Mouse (Mus musculus) neural tube, embryonic 12.5 days (tissue): ENCODE data around the gene Rhebl1. TPM values are rescaled to one million over a fixed set of nuclear protein-coding genes. Genes with fewer than 3 reads are reported as not detected.

Source experiments
- ATAC-seq: fragments of 200-750 bp; cut with Nextera tagmentation; 2 replicates; pipeline ENCODE4 v1.8.0; 2017; ENCODE audit warnings: low read depth, mild to moderate bottlenecking, moderate TSS enrichment, moderate library complexity; ENCODE audit not compliant: low FRiP score
- H3K27ac ChIP-seq: fragments of 300-500 bp; sonication (generic); 2 replicates; pipeline ENCODE4 v1.5.1; 2016
- H3K27me3 ChIP-seq: fragments of 300-500 bp; sonication (generic); replicated peaks from 2 replicates; pipeline ENCODE4 v1.6.1; 2016; ENCODE audit warnings: mild to moderate bottlenecking
- H3K36me3 ChIP-seq: fragments of 300-500 bp; sonication (generic); 2 replicates; pipeline ENCODE4 v1.6.1; 2016; ENCODE audit warnings: mild to moderate bottlenecking
- H3K4me1 ChIP-seq: fragments of 300-500 bp; sonication (generic); 2 replicates; pipeline ENCODE4 v1.6.1; 2016
- H3K4me2 ChIP-seq: fragments of 300-500 bp; sonication (generic); replicated peaks from 2 replicates; pipeline ENCODE4 v1.6.1; 2016; ENCODE audit warnings: mild to moderate bottlenecking
- H3K4me3 ChIP-seq: fragments of 300-500 bp; sonication (generic); 2 replicates; pipeline ENCODE4 v1.5.1; 2016
- H3K9ac ChIP-seq: fragments of 300-500 bp; sonication (generic); 2 replicates; pipeline ENCODE4 v1.6.1; 2016; ENCODE audit warnings: mild to moderate bottlenecking
- H3K9me3 ChIP-seq: fragments of 300-500 bp; sonication (generic); 2 replicates; pipeline ENCODE4 v1.6.1; 2016; ENCODE audit warnings: mild to moderate bottlenecking
- WGBS: fragments of 180-500 bp; shearing (Covaris S2); methylation state at CpG from one replicate; pipeline ENCODE4 v1.1.7; 2016; 5-methylcytosine and 5-hydroxymethylcytosine counted together
- polyA plus RNA-seq: library from polyadenylated mRNA; unstranded; fragments of >200 nt; fragmentation: Nextera tagmentation; extraction: Ambion mirVana; gene quantifications from 2 replicates; pipeline ENCODE4 v1.2.1, GENCODE M21; 2016

The Rhebl1 gene
- polyA plus RNA-seq, 1 experiment from 2014 or later = 27.8 TPM

DNA sequence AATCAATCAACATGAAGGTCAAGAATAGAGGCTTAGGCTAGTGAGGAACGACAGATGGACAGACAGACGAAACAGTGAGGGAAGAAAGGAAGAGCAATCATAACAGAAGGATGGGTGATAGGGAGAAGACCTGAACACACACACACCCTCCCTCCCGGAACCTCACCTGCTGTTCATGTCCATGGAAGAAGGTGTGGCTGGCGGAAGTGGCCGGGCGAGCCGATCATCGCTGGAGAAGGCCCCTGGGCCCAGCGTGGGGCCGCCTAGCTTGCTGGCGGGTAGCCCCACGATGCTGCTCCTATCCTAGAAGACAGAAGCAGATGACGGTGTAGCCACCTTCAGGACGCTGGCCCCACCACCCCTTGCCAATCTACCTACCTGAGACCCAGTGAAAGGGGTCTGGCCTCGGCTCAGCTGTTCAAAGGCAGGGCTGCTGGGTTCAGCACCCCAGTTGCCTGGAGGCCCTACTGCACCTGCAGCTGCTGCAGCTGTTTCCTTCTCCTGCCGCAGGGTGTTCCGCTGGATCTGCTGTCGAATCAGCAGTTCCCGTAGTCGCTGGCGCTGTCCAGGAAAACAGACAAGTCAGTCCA lies 43.0 kb downstream of the Rhebl1 start:
- H3K4me2 ChIP-seq = no peak overlapping the region
- 94% methylated on average over 21 of the region's 21 CpGs for WGBS
- no peak for ATAC-seq

DNA sequence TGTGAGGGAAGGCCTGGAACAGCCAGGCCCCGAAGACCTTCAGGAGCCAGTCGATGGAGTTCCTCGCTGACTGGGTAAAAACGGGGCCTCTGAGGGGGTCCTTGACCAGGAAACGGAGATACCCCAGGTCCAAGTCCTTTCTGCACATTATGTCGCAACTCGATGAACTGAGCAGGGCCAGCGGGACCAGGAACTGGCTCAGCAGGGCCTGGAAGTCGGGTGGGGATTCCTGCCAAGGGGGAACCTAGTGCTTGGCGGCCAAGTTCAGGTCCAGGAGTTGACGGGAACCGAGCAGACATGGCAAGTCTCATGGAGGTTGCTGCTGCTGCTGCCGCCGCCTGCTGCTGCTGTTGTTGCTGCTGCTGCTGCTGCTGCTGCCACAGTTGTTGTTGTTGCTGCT lies 43.7 kb downstream of the Rhebl1 start:
- ATAC-seq = no peak
- Histone ChIP-seq H3K4me3 (no peak overlapping the region), H3K9ac (no peak overlapping the region), H3K27me3 (no peaks in the 10 kb centered on the region), H3K4me1 (no peaks in the 10 kb centered on the region), H3K27ac (no peak overlapping the region), H3K9me3 (no peaks in the 10 kb centered on the region), H3K4me2 (no peak overlapping the region), H3K36me3 (peaks cover 99% of the 10 kb centered on the region)
- WGBS = 93% methylated on average over 14 of the region's 14 CpGs

More for the DNA sequence above, 43.0 kb downstream of the Rhebl1 start:
- Histone ChIP-seq H3K4me3 (no peak overlapping the region), H3K9me3 (no peaks in the 10 kb centered on the region), H3K9ac (no peak overlapping the region), H3K36me3 (peaks cover 99% of the 10 kb centered on the region), H3K27ac (no peak overlapping the region), H3K27me3 (no peaks in the 10 kb centered on the region), H3K4me1 (no peaks in the 10 kb centered on the region)

DNA sequence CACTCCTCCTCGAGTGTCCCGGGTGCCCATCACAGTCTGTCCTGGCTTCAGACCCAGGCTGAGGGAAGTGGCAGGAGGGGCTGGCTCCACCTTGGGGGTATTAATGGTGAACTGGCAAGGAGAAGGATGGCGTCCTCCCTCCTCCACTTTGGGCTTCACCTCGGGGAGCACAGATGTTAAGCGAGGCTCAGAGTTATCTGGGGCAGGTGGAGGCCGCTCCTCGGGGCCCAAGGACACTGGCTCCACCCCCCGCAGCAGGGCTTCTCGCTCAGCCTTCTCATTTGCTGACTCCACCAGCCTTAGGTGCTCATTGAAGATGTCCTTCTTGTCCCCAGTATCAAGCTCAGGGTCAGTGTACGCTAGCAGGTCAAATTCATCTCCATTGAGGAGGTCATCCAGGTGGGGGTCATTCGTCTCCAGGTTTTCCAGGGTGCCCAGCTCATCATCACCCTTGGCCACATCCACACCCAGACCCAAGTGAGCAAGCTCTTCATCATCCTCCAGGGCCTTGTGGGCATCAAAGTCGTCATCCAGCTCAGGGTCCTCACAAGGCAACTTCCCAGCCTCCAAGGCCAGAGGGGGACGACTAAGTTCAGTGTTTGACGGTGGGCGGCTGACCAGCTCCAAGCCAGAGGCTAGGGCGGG lies 44.3 kb downstream of the Rhebl1 start:
- Histone ChIP-seq H3K9me3 (no peaks in the 10 kb centered on the region), H3K4me2 (no peak overlapping the region), H3K4me1 (no peaks in the 10 kb centered on the region), H3K27ac (no peak overlapping the region), H3K4me3 (no peak overlapping the region), H3K36me3 (peaks cover 99% of the 10 kb centered on the region), H3K27me3 (no peaks in the 10 kb centered on the region), H3K9ac (no peak overlapping the region)
- no peak for ATAC-seq
- 88% methylated on average over 16 of the region's 16 CpGs for WGBS

DNA sequence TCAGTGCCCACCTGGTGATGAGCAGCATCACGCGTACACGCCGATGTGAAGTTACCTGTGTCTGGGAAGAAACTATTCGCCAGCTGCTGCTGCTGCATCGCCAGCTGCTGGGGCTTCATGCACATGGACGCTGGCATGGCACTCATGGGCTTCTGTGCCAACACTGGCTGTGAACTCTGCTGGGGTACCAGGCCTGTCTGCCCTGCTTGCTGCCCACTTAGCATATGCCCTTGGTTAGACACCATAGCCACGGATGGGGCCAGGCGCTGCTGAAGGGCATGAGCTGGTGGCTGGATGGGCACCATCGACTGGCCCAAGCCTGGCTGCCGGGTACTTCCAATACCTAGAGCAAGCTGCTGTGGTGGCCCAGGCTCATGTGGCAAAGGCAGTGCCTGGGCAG lies 45.2 kb downstream of the Rhebl1 start:
- Histone ChIP-seq H3K9ac (no peak overlapping the region), H3K36me3 (peaks cover 99% of the 10 kb centered on the region), H3K4me3 (no peak overlapping the region), H3K4me1 (no peaks in the 10 kb centered on the region), H3K27me3 (no peaks in the 10 kb centered on the region), H3K27ac (no peak overlapping the region), H3K4me2 (no peak overlapping the region), H3K9me3 (no peaks in the 10 kb centered on the region)
- ATAC-seq = no peak
- 95% methylated on average over 11 of the region's 11 CpGs for WGBS

DNA sequence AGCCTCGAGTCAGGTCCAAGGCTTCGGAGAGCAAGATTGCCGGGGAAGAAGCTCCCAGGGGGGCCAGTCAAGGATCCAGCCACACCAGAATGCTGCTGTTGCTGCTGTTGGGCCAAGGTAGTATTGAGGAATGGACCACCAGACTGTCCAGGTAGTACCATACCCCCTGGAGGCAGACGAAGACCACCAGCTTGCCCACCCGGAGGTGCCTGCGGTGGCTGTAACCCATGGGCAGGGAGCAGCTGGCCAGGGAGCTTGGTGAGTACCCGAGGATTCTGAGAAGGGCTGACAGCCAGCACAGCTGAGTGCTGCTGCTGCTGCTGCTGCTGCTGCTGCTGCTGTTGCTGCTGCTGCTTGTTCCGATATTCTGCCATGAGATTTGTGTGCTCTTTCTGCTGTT lies 48.2 kb downstream of the Rhebl1 start:
- Histone ChIP-seq H3K4me2 (no peak overlapping the region), H3K27me3 (no peaks in the 10 kb centered on the region), H3K4me3 (no peak overlapping the region), H3K27ac (no peak overlapping the region), H3K9me3 (no peaks in the 10 kb centered on the region), H3K4me1 (no peaks in the 10 kb centered on the region), H3K36me3 (peaks cover 98% of the 10 kb centered on the region), H3K9ac (no peak overlapping the region)
- no peak for ATAC-seq
- WGBS = 88% methylated on average over 8 of the region's 8 CpGs

DNA sequence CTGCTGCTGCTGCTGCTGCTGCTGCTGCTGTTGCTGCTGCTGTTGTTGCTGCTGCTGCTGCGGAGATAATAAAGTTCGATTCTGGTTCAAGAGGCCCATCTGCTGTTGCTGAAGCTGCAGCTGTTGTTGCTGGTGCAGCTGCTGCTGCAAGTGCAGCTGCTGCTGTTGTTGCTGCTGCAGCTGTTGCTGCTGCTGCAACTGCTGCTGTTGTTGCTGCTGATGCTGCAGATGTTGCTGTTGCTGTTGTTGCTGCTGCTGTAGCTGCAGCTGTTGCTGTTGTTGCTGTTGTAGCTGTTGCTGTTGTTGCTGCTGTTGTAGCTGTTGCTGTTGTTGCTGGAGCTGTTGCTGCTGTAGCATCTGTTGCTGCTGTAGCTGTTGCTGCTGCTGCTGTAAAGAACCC lies 49.2 kb downstream of the Rhebl1 start:
- H3K36me3 ChIP-seq = peaks cover 98% of the 10 kb centered on the region
- H3K4me2 ChIP-seq = no peak overlapping the region
- no peaks in the 10 kb centered on the region for H3K9me3 ChIP-seq
- H3K4me1 ChIP-seq = no peaks in the 10 kb centered on the region
- WGBS = 93% methylated on average over 2 of the region's 2 CpGs
- no peak overlapping the region for H3K27ac ChIP-seq
- no peak for ATAC-seq
- no peaks in the 10 kb centered on the region for H3K27me3 ChIP-seq
- H3K4me3 ChIP-seq = no peak overlapping the region
- no peak overlapping the region for H3K9ac ChIP-seq

DNA sequence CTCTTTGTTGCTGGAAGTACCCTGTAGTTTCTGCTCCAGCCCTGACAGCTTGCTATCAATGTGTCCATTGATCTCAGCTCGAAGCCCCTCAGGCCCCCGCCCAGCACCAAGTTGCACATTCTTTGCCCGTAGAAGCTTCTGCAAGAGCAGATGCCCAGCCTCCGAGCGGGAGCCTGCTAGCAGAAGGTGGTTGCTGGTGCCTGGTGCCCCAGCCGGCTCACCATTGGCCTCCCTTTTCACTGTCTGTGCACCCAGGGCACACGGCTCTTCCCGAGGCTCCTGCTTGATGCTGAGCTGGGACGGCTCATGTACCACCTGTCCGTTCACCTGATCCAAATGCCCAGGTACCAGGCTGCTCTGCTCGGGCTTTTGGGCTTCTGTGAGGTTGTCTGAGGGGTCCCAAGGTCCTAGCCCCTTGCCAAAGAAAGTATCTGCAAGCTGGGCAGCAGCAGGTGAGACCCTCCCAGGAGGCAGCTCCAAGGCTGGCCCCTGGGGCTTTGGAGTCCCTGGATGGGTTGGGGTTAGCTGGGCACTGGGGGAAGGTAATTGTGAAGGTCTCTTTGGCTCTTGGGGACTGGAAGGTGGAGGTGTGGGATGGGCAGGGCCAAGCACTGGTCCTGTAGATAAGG lies 50.6 kb downstream of the Rhebl1 start:
- Histone ChIP-seq H3K27ac (no peak overlapping the region), H3K27me3 (no peaks in the 10 kb centered on the region), H3K4me2 (no peak overlapping the region), H3K36me3 (peaks cover 98% of the 10 kb centered on the region), H3K9me3 (no peaks in the 10 kb centered on the region), H3K4me3 (no peak overlapping the region), H3K9ac (no peak overlapping the region), H3K4me1 (no peaks in the 10 kb centered on the region)
- WGBS = 88% methylated on average over 11 of the region's 11 CpGs
- no peak for ATAC-seq

DNA sequence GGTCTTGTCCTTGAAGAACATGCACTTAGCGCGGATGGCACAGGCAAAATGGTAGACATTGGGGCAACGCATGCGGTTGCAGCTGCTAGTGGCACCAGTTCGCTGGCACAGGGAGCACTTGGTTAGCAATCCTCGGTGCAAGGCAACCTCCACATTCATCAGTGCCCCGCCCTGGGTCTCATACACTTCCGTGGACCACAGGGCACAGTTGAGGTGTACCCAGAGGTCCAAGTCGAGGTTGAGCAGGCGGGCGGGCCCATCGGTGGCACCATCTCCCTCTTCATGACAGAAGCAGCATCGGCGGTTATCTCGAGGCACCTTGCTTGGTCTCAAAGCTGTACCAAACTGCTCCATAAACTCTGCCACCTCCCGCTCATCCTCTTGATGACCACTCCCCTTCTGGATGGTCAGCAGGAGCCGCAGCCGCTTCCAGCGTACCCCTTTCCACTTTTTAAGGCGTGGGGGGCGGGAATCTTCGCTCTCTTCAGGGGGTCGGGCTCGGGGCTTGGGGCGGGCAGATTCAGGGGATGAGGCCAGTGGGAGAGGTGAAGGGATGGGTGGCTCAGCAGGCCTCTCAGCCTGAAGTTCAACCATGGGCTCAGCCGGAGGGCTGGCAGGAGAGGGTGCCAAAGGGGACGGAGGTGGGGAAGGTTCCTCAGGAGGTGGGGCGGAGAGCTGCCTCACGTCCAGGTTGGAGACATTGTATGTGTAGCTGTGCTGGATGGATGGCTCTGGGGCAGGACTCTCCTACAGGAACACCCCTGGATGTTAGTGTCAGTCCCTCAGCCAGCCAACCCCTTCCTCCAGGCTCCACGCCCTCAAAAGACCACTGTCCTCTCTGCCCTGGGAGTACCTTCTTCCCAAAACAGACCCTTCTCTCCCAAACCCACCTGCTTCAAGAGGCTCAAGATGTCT lies 54.4 kb downstream of the Rhebl1 start:
- no peaks in the 10 kb centered on the region for H3K27me3 ChIP-seq
- H3K9ac ChIP-seq = no peak overlapping the region
- no peak overlapping the region for H3K27ac ChIP-seq
- no peak for ATAC-seq
- no peak overlapping the region for H3K4me3 ChIP-seq
- 94% methylated on average over 30 of the region's 30 CpGs for WGBS
- H3K36me3 ChIP-seq = peaks cover 99% of the 10 kb centered on the region
- no peaks in the 10 kb centered on the region for H3K4me1 ChIP-seq
- H3K9me3 ChIP-seq = no peaks in the 10 kb centered on the region
- H3K4me2 ChIP-seq = no peak overlapping the region

DNA sequence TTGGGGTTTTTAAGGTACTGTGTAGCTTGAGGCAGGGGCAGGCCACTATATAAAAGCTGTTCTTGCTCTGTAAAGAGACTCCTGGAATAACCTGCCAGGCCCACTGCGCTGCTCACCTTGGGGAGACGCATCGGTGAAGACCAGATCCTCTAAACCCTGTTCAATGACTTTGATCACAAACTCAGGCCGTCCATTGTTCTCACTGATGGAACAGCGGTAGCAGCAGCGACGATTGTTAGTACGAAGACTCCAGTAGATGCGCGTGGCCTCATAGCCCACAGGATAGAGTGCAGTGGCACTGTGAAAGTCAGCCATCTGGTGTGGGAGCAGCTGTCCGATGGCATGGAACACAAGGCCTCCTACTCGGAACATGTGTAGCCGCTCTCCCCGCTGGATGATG lies 55.2 kb downstream of the Rhebl1 start:
- Histone ChIP-seq H3K27me3 (no peaks in the 10 kb centered on the region), H3K9me3 (no peaks in the 10 kb centered on the region), H3K4me3 (no peak overlapping the region), H3K4me1 (no peaks in the 10 kb centered on the region), H3K9ac (no peak overlapping the region), H3K4me2 (no peak overlapping the region), H3K27ac (no peak overlapping the region), H3K36me3 (peaks cover 99% of the 10 kb centered on the region)
- WGBS = 93% methylated on average over 14 of the region's 14 CpGs
- no peak for ATAC-seq

DNA sequence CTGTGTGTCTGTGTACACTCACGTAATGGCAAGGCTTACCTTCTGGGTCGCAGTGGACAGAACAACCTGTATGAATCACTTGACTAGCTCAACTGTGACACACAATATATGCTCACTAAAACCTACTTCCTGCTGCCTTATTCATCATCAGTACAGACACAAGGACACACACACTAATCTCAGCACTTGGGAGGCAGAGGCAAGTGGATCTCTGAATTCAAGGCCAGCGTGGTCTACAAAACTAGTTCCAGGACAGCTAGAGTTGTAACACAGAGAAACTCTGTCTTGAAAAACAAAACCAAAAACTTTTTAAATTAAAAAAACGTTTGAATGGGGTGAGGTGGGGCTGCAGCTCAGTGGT lies 56.6 kb downstream of the Rhebl1 start:
- Histone ChIP-seq H3K4me1 (no peaks in the 10 kb centered on the region), H3K36me3 (peaks cover 96% of the 10 kb centered on the region), H3K27ac (no peak overlapping the region), H3K4me2 (no peak overlapping the region), H3K9me3 (no peaks in the 10 kb centered on the region), H3K27me3 (no peaks in the 10 kb centered on the region), H3K9ac (no peak overlapping the region), H3K4me3 (no peak overlapping the region)
- 78% methylated on average over 4 of the region's 4 CpGs for WGBS
- no peak for ATAC-seq

DNA sequence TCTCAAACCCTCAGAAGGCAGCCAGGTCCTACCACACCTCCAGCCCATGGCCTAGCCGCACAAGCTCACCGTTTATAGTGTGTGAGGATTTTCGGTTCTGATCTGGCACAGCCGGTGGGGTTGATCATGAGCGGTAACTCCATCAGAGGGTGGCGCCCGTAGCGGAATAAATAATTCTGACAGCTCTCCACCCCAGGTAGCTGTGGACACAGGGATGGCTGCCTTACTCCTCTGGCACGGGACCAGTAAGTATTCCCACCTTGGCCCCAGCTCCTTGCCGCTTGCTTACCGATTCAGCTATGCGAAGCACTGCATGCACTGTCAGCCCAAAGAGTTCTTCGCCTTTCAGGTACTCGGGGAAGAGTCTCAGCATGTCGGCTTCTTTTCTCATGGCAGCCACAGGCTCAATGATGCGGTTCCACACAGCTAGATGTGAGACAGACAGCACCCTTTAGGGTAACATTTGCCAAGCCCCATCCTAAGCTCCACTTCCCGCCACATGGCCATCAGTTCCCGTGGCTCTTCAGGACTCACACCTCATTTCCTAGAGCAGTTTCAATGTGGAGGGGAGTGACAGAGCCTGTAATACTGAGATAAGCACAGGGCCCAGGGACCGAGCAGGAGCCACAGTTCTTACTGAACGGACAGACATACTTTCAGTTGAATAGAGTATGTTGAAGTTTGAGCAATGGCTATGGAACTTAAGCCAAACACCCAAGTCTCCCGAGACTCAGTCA lies 57.2 kb downstream of the Rhebl1 start:
- no peaks in the 10 kb centered on the region for H3K27me3 ChIP-seq
- no peak overlapping the region for H3K27ac ChIP-seq
- H3K36me3 ChIP-seq = peaks cover 92% of the 10 kb centered on the region
- H3K9me3 ChIP-seq = no peaks in the 10 kb centered on the region
- no peak for ATAC-seq
- H3K9ac ChIP-seq = no peak overlapping the region
- no peaks in the 10 kb centered on the region for H3K4me1 ChIP-seq
- H3K4me2 ChIP-seq = no peak overlapping the region
- H3K4me3 ChIP-seq = no peak overlapping the region
- WGBS = 95% methylated on average over 21 of the region's 21 CpGs

DNA sequence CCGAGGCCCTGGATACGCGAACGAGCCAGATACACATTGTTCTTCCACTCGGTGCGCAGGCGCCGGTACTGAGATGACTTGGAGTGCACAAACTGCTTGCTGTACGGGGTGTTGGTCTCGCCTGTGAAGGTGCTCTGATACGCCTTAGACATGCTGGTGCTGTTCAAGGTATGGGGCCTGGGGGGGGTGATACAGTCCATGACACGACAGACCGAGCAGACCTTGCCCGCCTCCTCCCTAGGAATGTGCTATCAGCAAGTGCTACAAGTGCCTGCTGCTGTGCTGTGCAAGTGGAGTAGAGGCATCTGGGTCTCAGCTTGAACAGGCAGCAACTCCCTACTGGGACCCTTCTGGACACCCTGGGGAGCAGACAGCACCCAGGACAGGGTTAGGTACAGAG lies 59.0 kb downstream of the Rhebl1 start:
- Histone ChIP-seq H3K27me3 (no peaks in the 10 kb centered on the region), H3K4me3 (no peak overlapping the region), H3K4me1 (no peaks in the 10 kb centered on the region), H3K9ac (no peak overlapping the region), H3K4me2 (no peak overlapping the region), H3K9me3 (no peaks in the 10 kb centered on the region), H3K27ac (no peak overlapping the region), H3K36me3 (peaks cover 73% of the 10 kb centered on the region)
- no peak for ATAC-seq
- WGBS = 96% methylated on average over 14 of the region's 14 CpGs
